Mouse (Mus musculus): ENCODE data around the gene Tiprl.

DNA sequence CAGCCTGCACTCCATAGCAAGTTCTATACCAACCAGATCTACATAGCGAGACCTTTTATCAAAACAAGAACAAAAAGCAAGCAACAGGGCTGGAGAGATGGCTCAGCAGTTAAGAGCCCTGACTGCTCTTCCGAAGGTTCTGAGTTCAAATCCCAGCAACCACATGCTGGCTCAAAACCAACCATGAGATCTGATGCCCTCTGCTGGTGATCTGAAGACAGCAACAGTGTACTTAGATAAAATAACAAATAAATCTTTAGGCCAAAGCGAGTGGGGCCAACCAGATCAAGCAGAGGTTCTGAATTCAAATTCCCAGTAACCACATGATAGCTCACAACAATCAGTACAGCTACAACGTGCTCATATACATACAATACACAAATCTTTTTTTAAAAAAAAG, 6.1 kb downstream of the Tiprl start:
- TF ChIP-seq GATA1 (IDR thresholded peaks at IDR 0.05; ENCODE audit: borderline replicate concordance, low read length) (no peak), TAL1 (conservative IDR thresholded peaks at IDR 0.05; ENCODE audit: low read depth, low read length) (no peak), CTCF (IDR thresholded peaks at IDR 0.05; ENCODE audit: low read depth, low read length) (0 out of 2 replicates have a peak, but pooled peaks have one; percentile 16), POLR2AphosphoS5 (IDR thresholded peaks at IDR 0.05; ENCODE audit: insufficient replicate concordance, low read depth, low read length) (no peak)
